Comparison of ENCODE assay signal across 13 mouse cellular contexts in the genomic region with DNA sequence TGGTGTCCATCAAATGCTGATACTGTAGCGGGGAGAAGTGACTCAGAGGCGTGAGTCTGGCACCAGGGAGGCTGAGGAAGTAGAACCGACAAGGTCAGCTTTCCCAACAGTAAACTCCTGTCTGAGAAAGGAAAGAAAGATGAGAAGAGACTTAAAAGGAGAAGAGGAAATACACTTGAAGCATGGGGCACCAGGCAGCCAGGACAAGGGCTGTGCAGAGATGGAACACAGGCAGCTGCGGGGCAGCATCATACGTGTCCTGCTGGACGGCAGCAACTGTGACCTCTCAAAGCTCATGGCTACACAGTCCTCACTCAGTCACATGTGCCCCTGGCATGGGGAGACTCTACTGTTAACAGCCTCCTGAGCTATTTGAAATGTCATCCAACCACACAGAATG. TPM values are rescaled to one million over a fixed set of nuclear protein-coding genes. Genes with fewer than 3 reads are reported as not detected.
A peak's percentile ranks its signal among the peaks of the same experiment; 100 is the strongest.
DNase-seq lines count a peak whose midpoint lies in the region; ATAC-seq and TF ChIP-seq lines count a peak whose summit lies in the region.
"Had no signal": no experiment of that assay in that cellular context is flagged by ENCODE, and none has a peak within 500 bp of the region (broad histone marks: within the 10 kb centered on the region; RNA-seq: fewer than 3 reads in every experiment).

No protein-coding gene starts in this region.

- no peak for TF ChIP-seq CTCF in lung, embryonic 14.5 days (IDR thresholded peaks at IDR 0.05; ENCODE audit: low read depth)

- H3K4me1 ChIP-seq in lung, embryonic 14.5 days (ENCODE audit: insufficient read depth) = peaks cover 10% of the 10 kb centered on the region
- peaks cover 64% of the 10 kb centered on the region for H3K4me1 ChIP-seq in megakaryocyte, embryonic 14.5 days

- 31% methylated on average over 6 of the region's 6 CpGs for WGBS in lung, embryonic 14.5 days

- peak overlapping the region; percentile 85; the same call in 1 of the 2 replicates for H3K27ac ChIP-seq in lung, embryonic 14.5 days (ENCODE audit: low read depth)
- H3K27ac ChIP-seq: hindbrain, embryonic 12.5 days; limb, embryonic 12.5 days had no signal

- peak; percentile 67 to 89 for DNase-seq in adrenal gland, adult (ENCODE audit: inconsistent age in 2 of 2, low spot score in 1 of 2)
- DNase-seq in adrenal gland, adult 18-20 months (ENCODE audit: low spot score in 2 of 2) = no peak
- no peak for DNase-seq in lung, embryonic 14.5 days
- DNase-seq in lung, postnatal 14 days = no peak
- no peak for DNase-seq in retina, postnatal 1 day
- DNase-seq: cerebellum, postnatal 36 days; kidney, adult 8-10 months; thymus, adult 18-20 months had no signal

- no peaks in the 10 kb centered on the region for H3K27me3 ChIP-seq in lung, embryonic 14.5 days (ENCODE audit: insufficient read depth, low read length)
- no peaks in the 10 kb centered on the region for H3K27me3 ChIP-seq in megakaryocyte, embryonic 14.5 days (replicated peaks)
- H3K27me3 ChIP-seq: hindbrain, embryonic 12.5 days; limb, embryonic 12.5 days had no signal

- no peak overlapping the region for H3K9ac ChIP-seq in lung, embryonic 14.5 days
- H3K9ac ChIP-seq: hindbrain, embryonic 12.5 days; limb, embryonic 12.5 days had no signal

- no peak for ATAC-seq in lung, embryonic 14.5 days (ENCODE audit: insufficient read depth)
- peak; percentile 51 for ATAC-seq in granulocyte monocyte progenitor cell, adult 5-6 weeks (replicated peaks; ENCODE audit: poor library complexity, severe bottlenecking)
- no peak for ATAC-seq in CD4-positive, CD25-positive, alpha-beta regulatory T cell, adult 4 months

- no peak overlapping the region for H3K4me3 ChIP-seq in lung, embryonic 14.5 days (ENCODE audit: low read depth, low read length)
- peak overlapping the region; percentile 83 for H3K4me3 ChIP-seq in megakaryocyte, embryonic 14.5 days (replicated peaks)
- H3K4me3 ChIP-seq: hindbrain, embryonic 12.5 days; limb, embryonic 12.5 days had no signal

- no peaks in the 10 kb centered on the region for H3K36me3 ChIP-seq in lung, embryonic 14.5 days (ENCODE audit: insufficient read depth)
- peaks cover 48% of the 10 kb centered on the region for H3K36me3 ChIP-seq in megakaryocyte, embryonic 14.5 days (replicated peaks; ENCODE audit: low read length)
- H3K36me3 ChIP-seq: hindbrain, embryonic 12.5 days had no signal

- H3K4me2 ChIP-seq in lung, embryonic 14.5 days = no peak overlapping the region
- H3K4me2 ChIP-seq: hindbrain, embryonic 12.5 days; limb, embryonic 12.5 days had no signal

- no peaks in the 10 kb centered on the region for H3K9me3 ChIP-seq in lung, embryonic 14.5 days (ENCODE audit: low read depth, low read length)
- no peaks in the 10 kb centered on the region for H3K9me3 ChIP-seq in megakaryocyte, embryonic 14.5 days
- H3K9me3 ChIP-seq: hindbrain, embryonic 12.5 days; limb, embryonic 12.5 days had no signal

RNA-seq across cellular contexts. Expression of a gene that starts 54.1 kb away (rescaled TPM):
- total RNA-seq in adrenal gland, adult 18-20 months (2021) = 10 to 100 TPM; 88.9 to 94.8 TPM
- polyA plus RNA-seq in lung, embryonic 14.5 days (2014; fragmentation: Nextera tagmentation; extraction: Ambion mirVana) = 62.3 and 63.8 TPM in 2 replicates
- total RNA-seq in granulocyte monocyte progenitor cell, adult 5-6 weeks (2014; fragmentation: Nextera tagmentation) = 43.3 and 56.8 TPM in 2 replicates
- 65.2 and 91.1 TPM in 2 replicates for total RNA-seq in granulocyte monocyte progenitor cell, adult 5-6 weeks (2017)
- 39.9 and 82.1 TPM in 2 replicates for polyA plus RNA-seq in megakaryocyte, embryonic 14.5 days (2012; ENCODE audit: insufficient read depth, low replicate concordance)
- 10 to 100 TPM; 18.3 to 26.6 TPM for polyA plus RNA-seq in CD4-positive, CD25-positive, alpha-beta regulatory T cell, adult 4 months (2017; shearing (Covaris generic))

Comparison
In these comparisons a context has a peak if more than half of its experiments do, and no peak if none do; other contexts are left out.
1. DNase-seq: peak in adrenal gland, adult (2 of 2); none in adrenal gland, adult 18-20 months (0 of 2), lung, embryonic 14.5 days (single experiment), lung, postnatal 14 days (single experiment) and retina, postnatal 1 day (single experiment).